Mouse (Mus musculus) lung, embryonic 15.5 days (tissue): ENCODE results near the gene St6gal2. TPM values are rescaled to one million over a fixed set of nuclear protein-coding genes. Genes with fewer than 3 reads are reported as not detected.

ENCODE experiments used
- ATAC-seq: fragments of 200-750 bp; cut with Nextera tagmentation; 2 replicates; pipeline ENCODE4 v1.8.0; 2017; ENCODE audit warnings: moderate number of reproducible peaks, borderline replicate concordance; ENCODE audit not compliant: low FRiP score, low TSS enrichment; ENCODE audit errors: extremely low read depth
- H3K27ac ChIP-seq: fragments of 300-500 bp; sonication (generic); 2 replicates; pipeline ENCODE4 v1.5.1; 2015; ENCODE audit warnings: moderate library complexity, mild to moderate bottlenecking, inconsistent platforms
- H3K27me3 ChIP-seq: fragments of 300-500 bp; sonication (generic); 2 replicates; pipeline ENCODE4 v1.6.1; 2015; ENCODE audit warnings: inconsistent platforms
- H3K36me3 ChIP-seq: fragments of 300-500 bp; sonication (generic); 2 replicates; pipeline ENCODE4 v1.6.1; 2015; ENCODE audit warnings: inconsistent platforms
- H3K4me1 ChIP-seq: fragments of 300-500 bp; sonication (generic); 2 replicates; pipeline ENCODE4 v1.6.1; 2015; ENCODE audit warnings: inconsistent platforms
- H3K4me2 ChIP-seq: fragments of 300-500 bp; sonication (generic); 2 replicates; pipeline ENCODE4 v1.6.1; 2015; ENCODE audit warnings: inconsistent platforms, mild to moderate bottlenecking, moderate library complexity
- H3K4me3 ChIP-seq: fragments of 300-500 bp; sonication (generic); 2 replicates; pipeline ENCODE4 v1.5.1; 2015; ENCODE audit warnings: mild to moderate bottlenecking, inconsistent platforms
- H3K9ac ChIP-seq: fragments of 300-500 bp; sonication (generic); 2 replicates; pipeline ENCODE4 v1.6.1; 2015; ENCODE audit warnings: inconsistent platforms
- H3K9me3 ChIP-seq: fragments of 300-500 bp; sonication (generic); 2 replicates; pipeline ENCODE4 v1.6.1; 2016; ENCODE audit warnings: inconsistent platforms
- WGBS: fragments of 180-500 bp; shearing (Covaris S2); methylation state at CpG from one replicate; pipeline ENCODE4 v1.1.7; 2015; 5-methylcytosine and 5-hydroxymethylcytosine counted together
- polyA plus RNA-seq: library from polyadenylated mRNA; unstranded; fragments of >200 nt; fragmentation: Nextera tagmentation; extraction: Ambion mirVana; gene quantifications from 2 replicates; pipeline ENCODE4 v1.2.1, GENCODE M21; 2015

The St6gal2 gene
- polyA plus RNA-seq, 1 experiment from 2014 or later = 0.92 TPM

DNA sequence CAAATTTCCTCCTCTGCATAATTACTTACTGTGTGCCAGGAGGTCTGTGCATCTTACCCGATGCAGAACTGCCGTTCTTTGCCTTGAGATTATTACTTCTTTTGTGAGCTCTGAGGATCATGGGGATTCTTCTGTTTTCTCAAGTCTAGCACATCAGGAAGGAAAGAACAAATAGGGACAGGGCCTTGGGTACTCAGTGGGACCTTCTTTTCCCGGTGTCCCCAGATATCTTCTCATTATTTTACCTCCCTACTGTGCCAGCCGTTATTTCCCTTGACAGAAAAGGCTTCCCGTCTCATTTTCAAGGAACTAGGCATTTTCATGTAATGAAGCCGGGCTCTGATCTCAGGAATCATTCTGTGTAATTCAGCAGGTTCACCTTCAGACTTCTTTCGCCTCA is 34.2 kb downstream of the St6gal2 start:
- no peaks in the 10 kb centered on the region for H3K36me3 ChIP-seq
- no peaks in the 10 kb centered on the region for H3K27me3 ChIP-seq
- WGBS = 69% methylated on average over 7 of the region's 7 CpGs
- no peak overlapping the region for H3K9ac ChIP-seq
- H3K4me1 ChIP-seq = no peaks in the 10 kb centered on the region
- no peak overlapping the region for H3K4me2 ChIP-seq
- H3K9me3 ChIP-seq = no peaks in the 10 kb centered on the region
- ATAC-seq = no peak
- no peak overlapping the region for H3K4me3 ChIP-seq
- H3K27ac ChIP-seq = no peak overlapping the region

GRCm38 (mm10) chr17:55484108-55484870 is 39.1 kb downstream of the St6gal2 start:
- no peak overlapping the region for H3K27ac ChIP-seq
- no peaks in the 10 kb centered on the region for H3K27me3 ChIP-seq
- H3K4me2 ChIP-seq = no peak overlapping the region
- no peaks in the 10 kb centered on the region for H3K4me1 ChIP-seq
- ATAC-seq = no peak
- no peak overlapping the region for H3K9ac ChIP-seq
- WGBS = 78% methylated on average over 7 of the region's 7 CpGs
- no peak overlapping the region for H3K4me3 ChIP-seq
- no peaks in the 10 kb centered on the region for H3K9me3 ChIP-seq
- no peaks in the 10 kb centered on the region for H3K36me3 ChIP-seq

DNA sequence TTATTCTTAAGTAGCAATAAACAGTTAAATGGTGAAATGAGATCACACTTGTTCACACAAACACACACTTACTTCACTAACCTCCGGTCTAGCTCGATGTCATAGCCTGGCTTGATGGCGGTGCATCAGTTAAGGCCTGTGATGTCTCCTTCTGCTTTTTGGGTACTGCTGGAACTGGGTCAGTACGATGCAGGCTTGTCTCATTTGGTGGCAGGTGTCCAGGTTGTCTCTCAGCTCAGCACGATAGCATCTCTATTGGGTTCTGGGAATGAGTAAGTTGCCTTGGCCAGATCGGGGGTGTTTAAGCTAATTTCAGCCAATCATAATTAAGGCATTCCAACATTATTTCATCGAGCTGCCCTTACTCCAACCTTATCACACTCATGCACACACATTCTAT is 86.7 kb downstream of the St6gal2 start:
- WGBS = 88% methylated on average over 7 of the region's 7 CpGs
- Histone ChIP-seq H3K27me3 (no peaks in the 10 kb centered on the region), H3K4me1 (no peaks in the 10 kb centered on the region), H3K27ac (no peak overlapping the region), H3K36me3 (no peaks in the 10 kb centered on the region), H3K9me3 (no peaks in the 10 kb centered on the region), H3K9ac (no peak overlapping the region), H3K4me2 (no peak overlapping the region), H3K4me3 (no peak overlapping the region)
- ATAC-seq = no peak

DNA sequence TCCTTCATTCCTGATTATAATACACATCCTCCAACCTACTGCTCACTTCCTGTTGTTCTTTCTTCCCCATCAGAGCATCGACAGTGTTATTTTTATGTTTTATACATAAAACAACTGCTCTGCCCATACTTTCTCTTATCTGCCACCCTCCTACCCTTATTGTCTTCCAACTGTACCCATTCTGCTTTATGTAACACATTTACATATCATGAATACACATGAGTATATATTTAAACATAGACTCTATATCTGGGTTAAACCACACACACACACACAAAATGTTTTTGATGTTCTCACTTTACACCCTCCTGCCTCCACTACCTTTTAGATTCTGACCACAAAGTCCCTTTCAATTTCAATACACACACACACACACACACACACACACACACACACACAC is 103.3 kb downstream of the St6gal2 start:
- Histone ChIP-seq H3K36me3 (no peaks in the 10 kb centered on the region), H3K4me1 (no peaks in the 10 kb centered on the region), H3K9ac (no peak overlapping the region), H3K4me2 (no peak overlapping the region), H3K27ac (no peak overlapping the region), H3K4me3 (no peak overlapping the region), H3K9me3 (no peaks in the 10 kb centered on the region), H3K27me3 (no peaks in the 10 kb centered on the region)
- ATAC-seq = no peak
- WGBS = 66% methylated on average over 1 of the region's 1 CpGs

GRCm38 (mm10) chr17:55561774-55562173 is 116.6 kb downstream of the St6gal2 start:
- no peak overlapping the region for H3K4me3 ChIP-seq
- H3K36me3 ChIP-seq = no peaks in the 10 kb centered on the region
- no peaks in the 10 kb centered on the region for H3K9me3 ChIP-seq
- no peaks in the 10 kb centered on the region for H3K4me1 ChIP-seq
- H3K27ac ChIP-seq = no peak overlapping the region
- ATAC-seq = no peak
- 56% methylated on average over 2 of the region's 2 CpGs for WGBS
- no peak overlapping the region for H3K4me2 ChIP-seq
- no peak overlapping the region for H3K9ac ChIP-seq
- no peaks in the 10 kb centered on the region for H3K27me3 ChIP-seq

Other genes starting within 250 kb of the St6gal2 start
- gene Vmn2r118, start 179.8 kb downstream of the St6gal2 start, polyA plus RNA-seq = not detected in 2 replicates